Mouse (Mus musculus) CH12F3 (cell line): ENCODE data around the gene Yipf3.

ENCODE experiments used
- in situ Hi-C: fragments of 300-500 bp; cut with MboI; formaldehyde crosslinking; loops from 2 replicates; pipeline ENCODE4 v1.14.3; 2020; ENCODE audit warnings: low sequenced_read_pairs

The Yipf3 gene

DNA sequence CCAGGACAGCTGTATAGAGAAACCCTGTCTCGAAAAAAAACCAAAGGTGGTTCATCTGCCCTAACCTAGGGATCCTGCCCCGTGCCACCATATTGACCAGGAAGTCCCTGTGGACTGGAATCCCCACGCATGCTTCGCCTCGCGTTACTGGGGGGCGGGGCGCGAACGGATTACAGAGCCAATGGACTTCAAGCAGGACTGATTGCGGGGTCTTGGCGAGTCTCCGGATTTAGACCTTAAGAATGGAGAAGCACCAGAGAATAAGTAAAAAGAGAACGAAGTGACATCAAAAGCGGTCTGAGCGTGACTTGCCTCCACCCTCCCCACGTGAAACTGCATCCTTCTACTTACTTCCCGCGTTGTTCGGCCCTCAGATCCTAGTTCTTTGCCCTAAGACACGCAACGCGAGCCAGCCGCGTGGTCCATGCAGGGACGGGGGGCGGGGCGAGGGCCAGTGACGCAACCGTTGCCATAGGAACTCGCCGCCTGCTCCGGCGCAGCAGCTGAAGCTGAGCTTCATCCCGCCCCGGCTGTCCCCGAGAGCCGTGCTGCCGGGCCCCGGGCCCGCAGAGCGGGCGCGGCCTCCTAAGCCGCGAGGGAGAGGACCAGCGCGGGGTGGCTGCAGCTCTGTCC, 5.7 kb downstream of the Yipf3 start, which contains the start of gene Lrrc73:
Gene Lrrc73, plus strand, starts transcription at position 80 of the 633 bp plus-strand sequence.
- in situ Hi-C loops: no loop called here

DNA sequence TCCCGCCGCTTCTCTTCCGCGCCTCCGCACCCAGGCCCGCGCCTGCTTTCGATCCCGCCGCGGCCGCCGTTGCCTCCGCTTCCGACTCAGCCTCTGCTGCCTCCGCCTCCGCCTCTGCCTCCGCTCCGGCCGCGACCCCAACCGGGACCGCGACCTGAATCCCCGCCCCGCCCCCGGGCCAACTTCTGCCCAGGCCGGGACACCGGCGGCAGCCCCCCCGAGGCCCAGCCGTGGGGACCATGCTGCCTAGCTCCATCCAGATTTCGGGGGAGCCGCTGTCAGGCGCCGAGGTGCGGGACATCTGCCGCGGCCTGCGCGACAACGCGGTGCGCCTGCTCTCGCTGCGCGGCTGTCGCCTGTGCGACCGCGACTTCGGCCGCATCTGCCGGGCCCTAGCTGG, 6.2 kb downstream of the Yipf3 start:
- in situ Hi-C loops: no loop called here

DNA sequence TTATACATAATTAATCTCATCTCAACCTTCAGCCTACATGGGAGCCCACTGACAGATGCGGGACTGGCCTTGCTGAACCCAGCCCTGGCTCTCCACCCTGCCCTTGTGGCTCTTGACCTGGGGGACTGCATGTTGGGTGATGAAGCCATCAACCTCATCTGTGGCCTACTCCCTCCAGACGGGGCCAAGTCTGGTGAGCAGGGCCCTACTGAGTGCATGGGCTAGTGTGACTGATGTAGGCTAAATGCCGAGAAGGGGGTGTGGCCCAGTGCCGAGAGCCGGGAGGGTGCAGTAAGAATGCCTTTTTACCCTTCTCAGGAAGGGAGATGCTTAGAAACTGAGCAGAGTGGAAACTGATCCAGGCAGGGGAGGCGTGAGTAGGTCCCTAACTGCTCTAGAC, 7.3 kb downstream of the Yipf3 start:
- in situ Hi-C loops: no loop called here

DNA sequence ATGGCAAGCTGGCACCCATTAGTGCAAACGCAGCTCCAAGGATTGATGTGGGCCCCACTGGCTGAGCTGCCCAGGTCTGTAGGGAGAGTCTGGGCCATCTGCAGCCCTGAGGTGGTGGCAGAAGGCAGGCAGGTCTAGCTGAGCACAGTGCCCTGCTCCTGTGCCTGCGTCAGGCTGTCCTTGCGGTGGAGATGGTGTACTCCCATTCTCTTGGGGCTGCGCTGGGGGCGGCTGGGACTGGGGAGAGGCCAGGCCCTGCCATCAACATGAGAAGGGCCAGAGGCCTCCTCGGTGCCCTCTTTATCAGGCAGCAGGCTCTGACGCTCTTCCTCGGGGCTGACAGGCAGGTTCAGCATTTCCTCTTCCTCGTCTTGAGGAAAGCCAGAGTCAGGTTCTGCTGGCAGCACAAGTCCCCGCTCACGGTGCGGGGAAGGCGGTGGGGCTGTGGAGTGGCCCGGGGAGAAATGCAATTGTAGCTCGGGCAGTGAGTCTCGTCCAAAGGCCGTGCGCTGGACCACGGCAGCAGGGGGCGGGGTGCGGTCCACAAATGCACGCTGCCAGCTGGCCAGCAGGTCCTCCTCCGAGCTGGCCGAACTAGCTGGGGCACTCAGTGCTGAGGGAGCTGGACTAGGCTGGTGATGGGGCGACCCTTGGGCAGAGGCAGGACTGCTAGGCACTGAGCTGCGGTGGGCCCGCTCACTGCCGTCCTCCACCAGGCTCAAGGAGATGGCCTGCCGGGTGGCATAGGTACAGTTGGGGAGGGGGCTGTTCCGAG, 10.6 kb downstream of the Yipf3 start:
- in situ Hi-C loops: no loop called here

DNA sequence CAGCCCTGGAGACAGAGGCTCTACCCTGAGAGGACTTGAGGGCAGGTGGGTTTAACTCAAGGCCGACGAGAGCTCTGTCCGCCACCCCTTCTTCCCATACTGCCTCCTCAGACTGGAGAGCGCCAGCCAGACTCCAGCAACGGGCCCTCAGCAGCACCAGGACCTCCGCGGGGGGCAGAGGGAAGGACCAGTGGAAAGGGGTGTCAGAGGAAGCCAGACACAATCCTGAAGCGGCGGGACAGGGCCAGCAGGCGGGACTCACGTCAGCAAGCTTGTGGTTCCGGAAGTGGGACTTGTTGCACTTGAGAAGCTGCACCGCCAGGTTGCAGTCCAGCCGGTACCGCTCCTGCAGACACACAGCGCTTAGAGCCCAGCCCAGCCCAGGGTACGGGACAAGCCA, 11.8 kb downstream of the Yipf3 start:
- in situ Hi-C loops: loop anchor here (10.0 kb wide), 2 partner anchors 135 to 245 kb away; no protein-coding TSS in a partner anchor

DNA sequence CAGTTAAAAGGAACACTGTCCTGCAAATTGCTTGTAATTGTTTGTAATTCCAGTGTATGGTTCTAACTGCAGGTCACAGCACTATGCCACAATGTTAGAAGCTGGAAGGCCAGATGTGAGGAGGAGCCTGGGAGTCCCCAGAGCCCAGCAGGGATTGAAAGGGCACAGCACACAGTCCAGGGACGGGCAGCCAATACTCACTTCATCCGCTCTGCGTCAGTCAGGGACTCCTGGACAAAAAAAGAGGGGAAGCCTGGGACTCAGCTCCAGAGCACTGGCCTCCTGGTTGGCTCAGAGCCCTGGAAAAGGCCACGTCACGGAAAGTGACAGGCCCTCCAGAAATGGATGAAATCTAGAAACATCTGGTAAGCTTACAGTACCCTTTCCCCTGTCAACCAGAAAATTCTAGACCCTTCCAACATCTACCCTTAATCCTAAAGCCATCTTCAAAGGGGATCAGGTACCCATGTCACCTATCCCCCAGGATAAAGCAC, 14.4 kb downstream of the Yipf3 start:
- in situ Hi-C loops: loop anchor here (10.0 kb wide), 2 partner anchors 133 to 243 kb away; no protein-coding TSS in a partner anchor

DNA sequence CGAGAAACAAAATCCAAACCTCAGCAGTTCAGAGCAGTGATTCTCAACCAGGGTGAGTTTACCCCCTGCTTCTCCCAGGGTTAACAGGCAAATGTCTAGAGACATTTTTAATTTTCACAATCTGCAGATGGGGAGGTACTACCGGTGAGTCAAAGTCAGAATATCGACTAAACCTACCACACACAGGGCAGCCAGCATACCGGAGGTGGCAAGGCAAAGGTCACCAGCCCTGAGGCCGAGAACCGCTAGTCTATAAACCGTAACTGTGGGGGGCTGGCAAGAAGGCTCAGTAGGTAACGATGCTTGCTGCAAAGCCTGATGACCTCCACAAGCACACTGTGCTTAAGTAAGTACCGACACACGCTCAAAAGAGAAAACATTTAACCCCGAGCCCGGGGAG, 17.6 kb downstream of the Yipf3 start:
- in situ Hi-C loops: loop anchor here (10.0 kb wide), 2 partner anchors 129 to 239 kb away; no protein-coding TSS in a partner anchor

DNA sequence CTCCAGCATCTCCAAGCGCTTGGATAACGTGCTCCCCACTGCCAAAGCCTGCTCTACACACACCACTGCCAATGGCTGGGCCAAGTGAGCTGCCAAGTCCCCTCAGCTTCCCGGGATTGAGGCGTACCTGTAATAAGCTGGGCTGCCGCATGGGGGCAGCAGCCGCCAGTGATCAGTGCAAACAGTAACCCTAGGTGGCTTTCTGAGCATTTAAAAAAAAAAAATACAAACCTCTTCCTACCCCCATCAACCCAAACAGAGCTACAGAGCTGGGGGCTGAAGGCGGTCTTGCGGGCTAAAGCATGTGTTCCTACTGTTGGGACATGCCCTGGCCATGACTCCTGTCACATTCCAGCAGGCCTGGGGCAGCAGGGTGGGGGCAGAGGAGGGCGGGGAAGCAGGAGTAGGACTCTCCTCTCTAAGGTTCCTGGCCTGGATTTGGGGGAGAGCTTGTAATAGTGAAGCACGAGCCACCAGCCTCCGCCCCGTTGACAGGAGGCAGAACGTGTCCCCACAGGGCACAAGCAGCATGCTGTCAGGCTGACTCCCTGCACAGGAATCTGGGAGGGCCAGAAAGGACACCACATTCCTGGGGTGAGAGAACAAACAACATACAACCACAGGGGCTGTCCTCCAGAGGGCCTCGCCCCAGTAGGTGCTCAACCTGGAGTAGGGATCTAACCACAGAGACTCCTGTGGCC, 18.2 kb downstream of the Yipf3 start:
- in situ Hi-C loops: loop anchor here (10.0 kb wide), 2 partner anchors 129 to 239 kb away; no protein-coding TSS in a partner anchor

DNA sequence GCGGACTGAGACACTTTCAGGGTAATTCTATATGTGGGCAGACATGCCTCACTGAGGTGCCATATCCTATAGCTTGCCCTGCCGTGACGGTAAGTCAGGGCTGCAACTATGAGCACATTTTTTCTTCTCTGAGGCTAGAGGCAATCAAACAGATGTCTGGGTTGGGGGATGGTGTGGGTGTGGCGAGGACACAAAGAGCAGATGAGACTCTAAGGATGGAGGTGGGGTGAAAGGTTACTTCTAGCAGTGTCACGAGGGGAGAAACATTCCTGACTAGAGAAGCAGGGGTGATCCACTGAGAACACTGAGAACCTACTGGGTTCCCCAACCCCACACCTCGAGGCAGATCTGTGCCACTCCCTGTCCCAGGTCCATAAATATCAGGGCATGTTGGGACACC, 19.1 kb downstream of the Yipf3 start:
- in situ Hi-C loops: loop anchor here (10.0 kb wide), 2 partner anchors 128 to 238 kb away; no protein-coding TSS in a partner anchor

DNA sequence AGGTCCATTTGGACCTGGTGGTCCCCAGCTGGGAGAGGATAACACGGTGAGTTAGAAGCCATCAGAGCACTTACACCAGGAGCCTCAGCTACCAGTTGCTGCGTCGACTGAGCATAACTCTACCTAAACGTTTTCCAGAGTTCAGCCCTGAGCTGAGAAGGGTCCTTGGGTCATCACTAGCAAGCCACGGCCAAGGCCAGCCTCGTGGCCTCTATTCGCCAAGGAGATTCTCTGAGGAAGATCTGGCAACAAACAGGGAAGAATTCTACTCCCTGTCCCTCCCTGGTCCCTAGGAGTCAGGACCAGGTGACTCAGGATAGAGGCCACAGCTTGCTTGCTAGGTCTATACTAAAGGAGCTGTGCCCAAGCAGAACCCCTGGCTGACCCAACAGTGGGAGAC, 19.6 kb downstream of the Yipf3 start:
- in situ Hi-C loops: loop anchor here (10.0 kb wide), 2 partner anchors 127 to 237 kb away; no protein-coding TSS in a partner anchor

DNA sequence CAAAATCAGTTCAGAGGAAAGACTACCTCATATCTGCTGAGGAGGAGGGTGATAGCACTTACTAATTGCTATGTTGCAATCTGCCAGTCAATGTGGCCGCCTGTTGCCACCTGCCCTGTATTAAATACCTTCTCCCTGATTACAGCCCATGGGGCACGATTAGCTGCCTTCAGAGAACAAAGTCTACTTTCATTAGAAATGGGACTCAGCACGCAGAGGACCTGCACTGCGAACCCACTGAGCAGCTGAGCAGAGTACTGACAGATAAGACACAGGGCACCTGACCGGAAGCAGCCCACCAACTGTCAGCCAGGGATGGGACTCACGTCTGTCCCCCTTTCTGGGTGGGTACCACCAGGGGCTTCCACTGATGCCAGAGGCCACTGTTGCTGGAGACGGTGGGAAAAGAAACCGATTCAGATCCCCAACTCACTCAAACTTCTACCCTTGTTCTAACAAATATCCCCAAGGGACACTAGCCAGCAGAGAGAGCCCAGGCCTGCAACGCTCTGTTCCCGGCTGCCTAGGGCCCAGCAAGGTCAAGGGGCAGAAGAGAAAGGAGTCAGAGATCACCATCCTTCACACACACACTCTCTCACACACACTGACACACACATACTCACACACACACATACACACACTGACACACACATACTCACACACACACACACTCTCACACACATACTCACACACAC, 20.3 kb downstream of the Yipf3 start:
- in situ Hi-C loops: loop anchor here (10.0 kb wide), 2 partner anchors 127 to 237 kb away; no protein-coding TSS in a partner anchor

DNA sequence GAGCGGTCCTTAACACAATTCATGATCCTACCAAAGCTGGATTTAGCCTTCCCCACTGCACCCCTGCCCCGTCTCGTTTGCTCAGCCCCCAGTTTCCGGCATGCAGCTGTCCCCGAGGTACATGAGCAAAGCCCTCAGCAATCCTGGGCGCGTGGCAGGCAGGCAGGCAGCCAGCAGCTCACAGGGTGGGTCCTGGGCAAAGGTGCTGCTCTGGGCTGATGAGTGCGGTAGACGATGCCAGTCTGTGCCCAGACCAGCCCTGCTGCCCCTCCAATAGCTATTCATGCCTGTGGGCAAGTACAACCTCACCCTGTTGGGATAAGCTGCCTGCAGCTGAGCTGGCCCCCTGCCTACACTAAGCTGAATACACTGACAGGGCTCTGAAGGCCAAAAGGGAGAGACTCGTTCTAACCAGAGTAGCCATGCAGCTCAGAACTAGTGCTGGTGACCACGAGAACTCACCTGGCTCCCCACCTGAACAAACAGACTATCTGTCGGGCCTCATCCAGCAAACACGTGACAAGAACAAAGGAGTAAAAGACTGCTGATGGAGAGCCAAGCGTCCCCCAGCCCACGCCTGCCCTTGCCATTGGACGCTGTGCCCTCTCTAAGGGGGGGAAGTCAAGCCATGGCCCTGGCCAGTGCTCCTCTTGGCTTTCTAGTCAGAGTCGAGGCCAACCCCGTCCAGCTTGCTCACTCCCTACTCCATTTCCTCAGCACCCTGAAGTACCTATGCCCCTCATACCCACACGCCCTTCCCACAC, 22.1 kb downstream of the Yipf3 start:
- in situ Hi-C loops: loop anchor here (10.0 kb wide), 2 partner anchors 125 to 235 kb away; no protein-coding TSS in a partner anchor

DNA sequence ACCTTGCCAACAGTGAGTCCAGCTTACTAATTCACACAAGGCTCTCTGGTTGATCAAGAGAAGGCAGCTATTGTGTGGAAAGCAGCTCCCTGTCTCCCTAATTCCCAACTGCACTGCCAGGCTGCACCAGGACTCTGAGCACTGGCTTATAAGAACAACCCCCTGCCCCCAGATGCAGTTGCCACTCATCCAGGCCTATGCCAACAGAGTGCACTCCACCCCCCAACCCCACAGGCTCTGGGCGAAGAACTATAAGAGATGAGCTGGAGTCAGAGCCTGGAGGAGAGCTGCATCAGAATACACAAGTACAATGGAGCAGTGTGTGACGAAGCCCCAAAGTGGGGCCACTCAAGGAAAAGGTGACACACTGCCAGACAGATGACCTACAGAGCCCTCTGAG, 24.2 kb downstream of the Yipf3 start:
- in situ Hi-C loops: no loop called here

DNA sequence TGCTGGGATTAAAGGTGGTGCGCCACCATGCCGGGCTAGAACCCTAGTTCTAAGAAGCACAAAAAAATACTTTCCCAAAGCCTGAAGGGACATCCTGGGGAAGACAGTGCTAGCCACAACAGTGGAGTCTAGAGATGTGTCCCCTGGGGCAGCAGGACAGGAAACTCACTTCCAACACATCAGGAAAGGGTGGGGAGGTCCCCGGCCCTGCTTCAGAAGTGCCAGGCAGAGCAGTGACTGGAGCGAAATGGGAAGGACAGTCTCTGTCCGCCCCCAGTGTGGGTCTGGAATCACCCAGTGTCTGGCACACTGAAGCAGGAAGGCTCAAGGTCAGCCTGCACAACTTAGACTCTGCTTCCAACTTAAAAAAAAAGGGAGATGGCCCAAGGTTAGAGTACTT, 24.8 kb downstream of the Yipf3 start:
- in situ Hi-C loops: no loop called here

DNA sequence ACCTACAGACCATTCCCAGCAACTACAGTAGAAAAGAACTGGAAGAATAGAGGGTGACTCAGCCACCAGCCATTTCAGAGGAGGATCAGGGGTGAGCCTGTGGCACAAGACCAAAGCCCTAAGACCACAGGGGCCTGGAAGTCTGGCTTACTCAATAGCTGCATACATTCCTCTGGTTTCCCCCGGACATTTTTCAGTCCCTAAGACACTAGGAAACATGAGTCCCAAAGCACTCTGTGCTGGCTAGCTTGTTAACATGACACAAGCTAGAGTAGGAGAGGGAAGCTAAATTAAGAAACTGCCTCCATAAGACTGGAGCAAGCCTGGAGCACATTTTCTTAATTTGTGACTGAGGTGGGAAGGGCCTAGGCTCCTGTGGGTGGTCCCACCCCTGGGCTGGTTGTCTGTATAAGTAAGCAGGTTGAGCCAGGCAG, 25.9 kb downstream of the Yipf3 start:
- in situ Hi-C loops: no loop called here

DNA sequence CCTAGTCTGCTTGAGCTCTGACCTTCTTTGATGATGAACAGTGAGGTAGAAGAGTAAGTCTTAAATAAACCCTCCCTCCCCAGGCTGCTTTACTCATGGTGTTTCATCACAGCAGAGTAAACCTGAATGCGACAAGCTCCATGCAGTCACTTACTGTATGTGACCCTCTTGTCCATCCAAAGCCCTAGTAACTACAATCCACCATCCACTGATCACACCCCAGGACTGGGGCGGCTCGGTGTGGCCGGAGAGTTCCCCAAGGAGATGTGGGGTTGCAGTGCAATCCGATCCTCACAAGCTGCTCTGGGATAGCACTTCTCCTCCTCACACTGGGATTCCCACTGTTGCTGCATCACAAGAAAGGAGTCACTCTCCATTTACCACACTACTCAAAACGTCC, 26.6 kb downstream of the Yipf3 start:
- in situ Hi-C loops: no loop called here

DNA sequence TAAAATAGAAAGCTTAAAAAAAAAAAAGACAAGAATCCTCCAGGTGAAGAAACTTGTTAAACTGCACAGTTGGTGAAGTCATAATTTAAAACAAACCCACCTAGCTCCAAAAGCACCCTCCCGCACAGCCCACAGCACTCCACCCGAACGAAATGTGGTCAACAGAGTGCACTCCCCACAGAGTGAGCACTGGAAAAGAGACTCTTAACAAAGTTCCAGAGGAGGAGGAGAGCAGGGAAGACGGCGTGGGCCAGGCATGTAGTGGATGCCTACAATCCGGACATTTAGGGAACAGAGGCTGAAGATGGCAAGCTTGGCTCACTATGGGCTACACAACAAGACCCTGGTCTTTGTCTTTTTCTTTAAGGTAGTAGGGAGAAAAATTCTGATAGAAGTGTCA, 27.2 kb downstream of the Yipf3 start:
- in situ Hi-C loops: no loop called here

DNA sequence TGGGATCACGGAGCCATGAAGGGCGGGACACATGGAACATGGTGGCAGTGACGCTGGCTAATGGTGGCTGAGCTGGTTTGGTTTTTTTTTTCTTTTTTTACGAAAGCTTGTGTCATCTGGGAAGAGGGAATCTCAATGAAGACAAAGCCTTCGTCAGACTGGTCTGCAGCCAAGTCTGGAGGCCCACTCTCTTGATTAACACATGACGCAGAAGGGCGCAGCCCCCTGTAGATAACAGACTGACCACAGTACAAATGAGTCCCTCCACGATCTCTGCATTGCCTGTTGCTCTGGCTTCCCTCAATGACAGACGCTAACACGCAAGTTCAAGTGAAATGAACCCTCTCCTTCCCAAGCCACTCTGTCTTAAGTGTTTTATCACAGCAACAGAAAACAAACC, 27.6 kb downstream of the Yipf3 start:
- in situ Hi-C loops: no loop called here

DNA sequence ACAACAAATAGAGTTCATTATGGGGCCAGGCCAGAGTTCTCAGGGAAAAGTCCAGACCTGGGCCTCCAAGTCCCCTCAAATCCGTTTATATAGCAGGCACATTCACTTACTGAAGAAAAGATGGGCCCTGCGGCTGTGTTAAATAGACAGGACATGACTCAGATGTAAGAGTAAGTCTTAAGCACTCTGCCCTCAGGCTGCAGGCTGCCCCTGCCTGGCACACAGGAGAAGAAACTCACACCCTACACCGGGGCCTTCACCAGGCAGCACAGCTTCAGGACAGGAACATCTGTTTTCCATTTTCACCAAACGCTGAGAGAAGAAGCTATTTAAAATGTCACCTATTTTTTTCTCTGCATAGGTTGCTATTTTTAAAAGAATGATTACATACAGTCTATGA, 29.7 kb downstream of the Yipf3 start:
- in situ Hi-C loops: no loop called here
